Mouse (Mus musculus): ENCODE data around the gene Cisd2. TPM values are rescaled to one million over a fixed set of nuclear protein-coding genes. Genes with fewer than 3 reads are reported as not detected.

Cisd2 gene
- polyA plus RNA-seq, 1 experiment from 2014 or later = 59.2 TPM

GRCm38 (mm10) chr3:135439651-135440050 lies 15.9 kb upstream of the Cisd2 start:
- Histone ChIP-seq H3K4me3 (ENCODE audit: low read depth, low read length) (peak overlapping the region; percentile 95), H3K27ac (ENCODE audit: low read depth, low read length) (peak overlapping the region; percentile 100), H3K36me3 (ENCODE audit: control insufficient read depth, insufficient read depth, low read length) (no peaks in the 10 kb centered on the region), H3K9ac (ENCODE audit: low read depth, low read length) (peak overlapping the region; percentile 98), H3K9me3 (replicated peaks; ENCODE audit: control insufficient read depth, low read length) (no peaks in the 10 kb centered on the region), H3K4me1 (ENCODE audit: control insufficient read depth, insufficient read depth, low read length) (peaks cover 10% of the 10 kb centered on the region; the same call in 1 of the 2 replicates), H3K4me2 (peak overlapping the region; percentile 95), H3K27me3 (ENCODE audit: control insufficient read depth, insufficient read depth, low read length) (no peaks in the 10 kb centered on the region)
- WGBS (ENCODE audit: insufficient replicate concordance) = 4% methylated on average over 15 of the region's 15 CpGs
- ATAC-seq (replicated peaks; ENCODE audit: insufficient number of reproducible peaks, low FRiP score, low TSS enrichment) = no peak

GRCm38 (mm10) chr3:135438913-135439531 lies 15.3 kb upstream of the Cisd2 start:
- peak overlapping the region; percentile 98 for H3K9ac ChIP-seq (ENCODE audit: low read depth, low read length)
- H3K4me3 ChIP-seq (ENCODE audit: low read depth, low read length) = peak overlapping the region; percentile 95
- H3K4me1 ChIP-seq (ENCODE audit: control insufficient read depth, insufficient read depth, low read length) = peaks cover 10% of the 10 kb centered on the region; the same call in 1 of the 2 replicates
- peak overlapping the region; percentile 95 for H3K4me2 ChIP-seq
- no peaks in the 10 kb centered on the region for H3K36me3 ChIP-seq (ENCODE audit: control insufficient read depth, insufficient read depth, low read length)
- H3K27ac ChIP-seq (ENCODE audit: low read depth, low read length) = peak overlapping the region; percentile 100
- peak; percentile 75 for ATAC-seq (replicated peaks; ENCODE audit: insufficient number of reproducible peaks, low FRiP score, low TSS enrichment)
- WGBS (ENCODE audit: insufficient replicate concordance) = under 1% methylated on average over 51 of the region's 76 CpGs
- no peaks in the 10 kb centered on the region for H3K27me3 ChIP-seq (ENCODE audit: control insufficient read depth, insufficient read depth, low read length)
- H3K9me3 ChIP-seq (replicated peaks; ENCODE audit: control insufficient read depth, low read length) = no peaks in the 10 kb centered on the region

- Histone ChIP-seq H3K9me3 (replicated peaks; ENCODE audit: control insufficient read depth, low read length) (no peaks in the 10 kb centered on the region), H3K4me3 (ENCODE audit: low read depth, low read length) (peak overlapping the region; percentile 95), H3K36me3 (ENCODE audit: control insufficient read depth, insufficient read depth, low read length) (no peaks in the 10 kb centered on the region), H3K9ac (ENCODE audit: low read depth, low read length) (peak overlapping the region; percentile 98), H3K4me1 (ENCODE audit: control insufficient read depth, insufficient read depth, low read length) (peaks cover 10% of the 10 kb centered on the region; the same call in 1 of the 2 replicates), H3K27me3 (ENCODE audit: control insufficient read depth, insufficient read depth, low read length) (no peaks in the 10 kb centered on the region), H3K4me2 (peak overlapping the region; percentile 47), H3K27ac (ENCODE audit: low read depth, low read length) (peak overlapping the region; percentile 100)
- peak; percentile 77 for ATAC-seq (replicated peaks; ENCODE audit: insufficient number of reproducible peaks, low FRiP score, low TSS enrichment)
- WGBS (ENCODE audit: insufficient replicate concordance) = under 1% methylated on average over 46 of the region's 50 CpGs
Observed at GRCm38 (mm10) chr3:135438531-135438912, 14.8 kb upstream of the Cisd2 start.

- peaks cover 5% of the 10 kb centered on the region; the same call in 1 of the 2 replicates for H3K4me1 ChIP-seq (ENCODE audit: control insufficient read depth, insufficient read depth, low read length)
- H3K9ac ChIP-seq (ENCODE audit: low read depth, low read length) = peak within 1 kb of the TSS; percentile 98
- no peaks in the 10 kb centered on the region for H3K9me3 ChIP-seq (replicated peaks; ENCODE audit: control insufficient read depth, low read length)
- H3K27ac ChIP-seq (ENCODE audit: low read depth, low read length) = peak within 1 kb of the TSS; percentile 100
- no peaks in the 10 kb centered on the region for H3K27me3 ChIP-seq (ENCODE audit: control insufficient read depth, insufficient read depth, low read length)
- WGBS (ENCODE audit: insufficient replicate concordance) = under 1% methylated on average over 56 of the region's 56 CpGs
- H3K4me2 ChIP-seq = peak within 1 kb of the TSS; percentile 72
- H3K36me3 ChIP-seq (ENCODE audit: control insufficient read depth, insufficient read depth, low read length) = no peaks in the 10 kb centered on the region
- H3K4me3 ChIP-seq (ENCODE audit: low read depth, low read length) = peak within 1 kb of the TSS; percentile 95
- ATAC-seq (replicated peaks; ENCODE audit: insufficient number of reproducible peaks, low FRiP score, low TSS enrichment) = peak; percentile 91
Observed at GRCm38 (mm10) chr3:135437758-135438495, 14.2 kb upstream of the Cisd2 start, which contains the start of gene Ube2d3. Gene Ube2d3 (plus strand): TSS chr3:135438149.

GRCm38 (mm10) chr3:135436901-135437616 lies 13.3 kb upstream of the Cisd2 start:
- peaks cover 5% of the 10 kb centered on the region; the same call in 1 of the 2 replicates for H3K4me1 ChIP-seq (ENCODE audit: control insufficient read depth, insufficient read depth, low read length)
- H3K9me3 ChIP-seq (replicated peaks; ENCODE audit: control insufficient read depth, low read length) = no peaks in the 10 kb centered on the region
- peak overlapping the region; percentile 100 for H3K27ac ChIP-seq (ENCODE audit: low read depth, low read length)
- H3K36me3 ChIP-seq (ENCODE audit: control insufficient read depth, insufficient read depth, low read length) = no peaks in the 10 kb centered on the region
- H3K4me3 ChIP-seq (ENCODE audit: low read depth, low read length) = peak overlapping the region; percentile 95
- peak overlapping the region; percentile 76 for H3K9ac ChIP-seq (ENCODE audit: low read depth, low read length)
- peak overlapping the region; percentile 72 for H3K4me2 ChIP-seq
- WGBS (ENCODE audit: insufficient replicate concordance) = 52% methylated on average over 14 of the region's 14 CpGs
- ATAC-seq (replicated peaks; ENCODE audit: insufficient number of reproducible peaks, low FRiP score, low TSS enrichment) = no peak
- no peaks in the 10 kb centered on the region for H3K27me3 ChIP-seq (ENCODE audit: control insufficient read depth, insufficient read depth, low read length)

GRCm38 (mm10) chr3:135422856-135423607 lies 693 bp downstream of the Cisd2 start:
- WGBS (ENCODE audit: insufficient replicate concordance) = under 1% methylated on average over 86 of the region's 103 CpGs
- Histone ChIP-seq H3K9me3 (replicated peaks; ENCODE audit: control insufficient read depth, low read length) (no peaks in the 10 kb centered on the region), H3K4me3 (ENCODE audit: low read depth, low read length) (peak overlapping the region; percentile 61), H3K4me2 (peak overlapping the region; percentile 76), H3K9ac (ENCODE audit: low read depth, low read length) (peak overlapping the region; percentile 91), H3K4me1 (ENCODE audit: control insufficient read depth, insufficient read depth, low read length) (peaks cover 3% of the 10 kb centered on the region; the same call in 1 of the 2 replicates), H3K27ac (ENCODE audit: low read depth, low read length) (peak overlapping the region; percentile 94), H3K27me3 (ENCODE audit: control insufficient read depth, insufficient read depth, low read length) (no peaks in the 10 kb centered on the region), H3K36me3 (ENCODE audit: control insufficient read depth, insufficient read depth, low read length) (no peaks in the 10 kb centered on the region)
- ATAC-seq (replicated peaks; ENCODE audit: insufficient number of reproducible peaks, low FRiP score, low TSS enrichment) = peak; percentile 97

- Histone ChIP-seq H3K27me3 (ENCODE audit: control insufficient read depth, insufficient read depth, low read length) (no peaks in the 10 kb centered on the region), H3K27ac (ENCODE audit: low read depth, low read length) (peak overlapping the region; percentile 94), H3K9ac (ENCODE audit: low read depth, low read length) (peak overlapping the region; percentile 91), H3K9me3 (replicated peaks; ENCODE audit: control insufficient read depth, low read length) (no peaks in the 10 kb centered on the region), H3K4me2 (peak overlapping the region; percentile 76), H3K36me3 (ENCODE audit: control insufficient read depth, insufficient read depth, low read length) (no peaks in the 10 kb centered on the region), H3K4me1 (ENCODE audit: control insufficient read depth, insufficient read depth, low read length) (peaks cover 3% of the 10 kb centered on the region; the same call in 1 of the 2 replicates), H3K4me3 (ENCODE audit: low read depth, low read length) (peak overlapping the region; percentile 61)
- no peak for ATAC-seq (replicated peaks; ENCODE audit: insufficient number of reproducible peaks, low FRiP score, low TSS enrichment)
- WGBS (ENCODE audit: insufficient replicate concordance) = 19% methylated on average over 8 of the region's 8 CpGs
Observed at GRCm38 (mm10) chr3:135422232-135422855, 1.4 kb downstream of the Cisd2 start.

GRCm38 (mm10) chr3:135421310-135421594 lies 2.5 kb downstream of the Cisd2 start:
- ATAC-seq (replicated peaks; ENCODE audit: insufficient number of reproducible peaks, low FRiP score, low TSS enrichment) = no peak
- no peak overlapping the region for H3K4me2 ChIP-seq
- H3K27me3 ChIP-seq (ENCODE audit: control insufficient read depth, insufficient read depth, low read length) = no peaks in the 10 kb centered on the region
- no peak overlapping the region for H3K27ac ChIP-seq (ENCODE audit: low read depth, low read length)
- no peaks in the 10 kb centered on the region for H3K9me3 ChIP-seq (replicated peaks; ENCODE audit: control insufficient read depth, low read length)
- H3K4me1 ChIP-seq (ENCODE audit: control insufficient read depth, insufficient read depth, low read length) = peaks cover 3% of the 10 kb centered on the region; the same call in 1 of the 2 replicates
- no peak overlapping the region for H3K9ac ChIP-seq (ENCODE audit: low read depth, low read length)
- no peak overlapping the region for H3K4me3 ChIP-seq (ENCODE audit: low read depth, low read length)
- no peaks in the 10 kb centered on the region for H3K36me3 ChIP-seq (ENCODE audit: control insufficient read depth, insufficient read depth, low read length)

Data from heart, embryonic 11.5 days (tissue).